Mouse (Mus musculus) liver, postnatal 0 days (tissue): ENCODE measurements at regions not wholly inside any gene's neighbourhood (a gene's known extent, or its start where the extent isn't known, plus 50 kb on each side); places are given as distances from the start of the nearest gene placed in this dataset.
A peak's percentile ranks its signal among the peaks of the same experiment; 100 is the strongest.

Experiments used
- CTCF ChIP-seq: sonication (generic); IDR thresholded peaks from 2 replicates; pipeline ENCODE4 v1.5.1; 2016; ENCODE audit warnings: antibody characterized with exemption, low read depth
- EP300 ChIP-seq: IDR thresholded peaks from 2 replicates; pipeline ENCODE4 v1.6.1; 2016; ENCODE audit warnings: antibody characterized with exemption, low read depth, mild to moderate bottlenecking

DNA sequence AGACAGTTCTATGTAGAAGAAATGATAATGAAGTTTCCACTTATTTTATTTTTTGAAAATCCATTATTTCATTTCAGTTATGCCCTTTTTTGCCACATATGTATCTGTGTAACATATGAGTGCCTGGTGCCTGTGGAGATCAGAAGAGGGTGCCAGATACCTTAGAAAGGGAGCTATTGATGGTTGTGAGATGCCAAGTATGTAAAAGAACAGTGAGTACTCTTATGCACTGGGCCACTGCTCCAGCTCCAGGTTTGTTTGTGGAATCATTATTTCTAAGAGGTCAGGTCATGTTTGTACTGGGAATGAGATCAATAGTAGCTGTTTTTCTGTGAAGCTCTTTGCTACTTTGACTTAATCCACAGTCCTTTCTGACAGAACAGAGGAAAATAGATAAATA lies 68.1 kb downstream of the Cenpw start:
- TF ChIP-seq EP300 (peak; percentile 56), CTCF (peak; percentile 70)
